ENCODE assay signal across 26 mouse cellular contexts in the genomic region with DNA sequence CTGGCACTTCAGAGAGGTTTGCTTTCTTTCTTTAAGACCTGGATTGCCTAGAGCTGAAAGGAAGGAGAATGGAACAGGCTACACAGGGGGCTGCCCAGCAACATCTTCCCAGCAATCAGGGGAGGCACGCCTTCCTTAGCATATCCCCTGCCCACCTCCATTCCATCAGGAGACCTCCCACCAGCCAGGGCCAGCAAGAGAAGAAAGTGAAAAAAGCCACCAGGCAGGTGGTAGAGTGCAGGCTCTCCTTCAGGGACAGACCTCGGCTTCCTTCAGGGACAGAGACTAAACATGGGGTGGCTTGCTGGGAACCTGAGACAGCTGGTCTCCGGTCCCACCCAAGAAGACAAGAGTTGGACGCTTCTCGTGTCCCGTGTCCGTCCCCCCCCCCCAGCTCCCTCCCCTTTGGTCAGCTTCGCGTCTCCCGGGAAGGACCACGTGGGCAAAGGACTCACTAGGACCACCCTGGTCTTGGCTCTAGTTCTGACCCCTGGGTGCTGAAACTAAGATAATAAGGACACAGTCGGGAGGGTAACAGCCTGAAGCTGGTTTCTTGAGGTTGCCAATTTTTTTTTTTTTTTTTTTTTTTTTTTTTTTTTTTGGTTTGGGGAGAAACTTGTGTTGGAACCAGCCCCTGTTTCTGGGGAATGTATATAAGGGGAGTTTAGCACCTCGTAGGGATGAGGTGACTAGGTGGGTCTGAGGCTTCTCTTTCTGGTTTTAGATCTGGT. TPM values are rescaled to one million over a fixed set of nuclear protein-coding genes. Genes with fewer than 3 reads are reported as not detected.
DNase-seq lines count a peak whose midpoint lies in the region; ATAC-seq and TF ChIP-seq lines count a peak whose summit lies in the region.
"Had no signal": no experiment of that assay in that cellular context is flagged by ENCODE, and none has a peak within 500 bp of the region (broad histone marks: within the 10 kb centered on the region; RNA-seq: fewer than 3 reads in every experiment).

No protein-coding gene starts in this region.

- TF ChIP-seq CTCF in lung, embryonic 14.5 days (IDR thresholded peaks at IDR 0.05; ENCODE audit: low read depth) = no peak
- TF ChIP-seq CTCF in lung, adult 2 months (IDR thresholded peaks at IDR 0.05; ENCODE audit: insufficient read depth, low read length) = no peak
- TF ChIP-seq CTCF in CH12.LX (conservative IDR thresholded peaks at IDR 0.05 in 1 of 2, IDR thresholded peaks at IDR 0.05 in 1 of 2; ENCODE audit: low read depth in 2 of 2, low read length in 2 of 2) (no peak), E14TG2a.4 (conservative IDR thresholded peaks at IDR 0.05; ENCODE audit: low read length) (no peak)

- H3K27me3 ChIP-seq in lung, embryonic 14.5 days (ENCODE audit: insufficient read depth, low read length) = no peaks in the 10 kb centered on the region
- H3K27me3 ChIP-seq in CH12.LX (replicated peaks) = peaks cover 2% of the 10 kb centered on the region
- H3K27me3 ChIP-seq in E14TG2a.4 (ENCODE audit: insufficient read depth, low read length) = peaks cover 65% of the 10 kb centered on the region
- no peaks in the 10 kb centered on the region for H3K27me3 ChIP-seq in intestine, embryonic 15.5 days (replicated peaks)

- H3K4me3 ChIP-seq in lung, embryonic 14.5 days (ENCODE audit: low read depth, low read length) = no peak overlapping the region
- no peak overlapping the region for H3K4me3 ChIP-seq in lung, adult 2 months (replicated peaks; ENCODE audit: extremely low read depth, low read depth, low read length)
- H3K4me3 ChIP-seq in CH12.LX (replicated peaks in 1 of 3; ENCODE audit: low read depth in 2 of 3, low read length in 2 of 3, poor library complexity in 1 of 3) = no peak overlapping the region
- 0 out of 2 replicates have a peak overlapping the region, but pooled peaks have one; percentile 60 for H3K4me3 ChIP-seq in E14TG2a.4 (replicated peaks; ENCODE audit: low read length)
- H3K4me3 ChIP-seq in intestine, embryonic 15.5 days (replicated peaks) = no peak overlapping the region
- H3K4me3 ChIP-seq: forebrain, embryonic 12.5 days; gastrocnemius, adult 2 months; stomach, embryonic 15.5 days had no signal

- in situ Hi-C loops in CH12.LX (cut with MboI; ENCODE audit: low pct_ligation_motif_present, low pct_unique_long_range_greater_than_20kb, low sequenced_read_pairs) = no loop called here

- H3K4me1 ChIP-seq in lung, embryonic 14.5 days (ENCODE audit: insufficient read depth) = peaks cover 11% of the 10 kb centered on the region
- H3K4me1 ChIP-seq in lung, adult 2 months (ENCODE audit: control insufficient read depth, insufficient read depth, low read length) = no peaks in the 10 kb centered on the region
- H3K4me1 ChIP-seq in CH12.LX (ENCODE audit: control insufficient read depth in 1 of 2, insufficient read depth in 2 of 2) (peaks cover 14 to 57% of the 10 kb centered on the region in 2 experiments), E14TG2a.4 (replicated peaks; ENCODE audit: low read depth, low read length) (peaks cover 21% of the 10 kb centered on the region)
- peaks cover 7% of the 10 kb centered on the region; the same call in 1 of the 2 replicates for H3K4me1 ChIP-seq in intestine, embryonic 15.5 days (replicated peaks)

- DNase-seq in lung, embryonic 14.5 days = peak; percentile 77
- DNase-seq in lung, adult 2 months = no peak
- DNase-seq in CH12.LX (ENCODE audit: extremely low read depth) = no peak
- DNase-seq in cerebellum, postnatal 10 days = peak; percentile 64 to 68
- DNase-seq in right cerebral cortex, postnatal 4 days = no peak
- DNase-seq: gastrocnemius, adult 2 months; kidney, adult 11 months had no signal

- no peak overlapping the region for H3K9ac ChIP-seq in lung, embryonic 14.5 days
- H3K9ac ChIP-seq in CH12.LX (ENCODE audit: insufficient read depth, low read depth) = no peak overlapping the region
- no peak overlapping the region for H3K9ac ChIP-seq in intestine, embryonic 15.5 days
- H3K9ac ChIP-seq: forebrain, embryonic 12.5 days; heart, embryonic 13.5 days; liver, embryonic 14.5 days; stomach, embryonic 15.5 days had no signal

- no peak for TF ChIP-seq POLR2A in lung, adult 2 months (IDR thresholded peaks at IDR 0.05; ENCODE audit: borderline replicate concordance, extremely low read depth, low read depth, low read length)
- TF ChIP-seq POLR2A in CH12.LX (IDR thresholded peaks at IDR 0.05; ENCODE audit: low read depth, low read length) = no peak

- no peak overlapping the region for H3K27ac ChIP-seq in lung, embryonic 14.5 days (ENCODE audit: low read depth)
- no peak overlapping the region for H3K27ac ChIP-seq in CH12.LX (ENCODE audit: insufficient read depth, low read depth)
- no peak overlapping the region for H3K27ac ChIP-seq in intestine, embryonic 15.5 days
- H3K27ac ChIP-seq: forebrain, embryonic 12.5 days; gastrocnemius, adult 2 months; heart, embryonic 13.5 days; kidney, postnatal 0 days; liver, embryonic 14.5 days; macrophage; midbrain, embryonic 10.5 days; stomach, embryonic 15.5 days had no signal

- 23% methylated on average over 13 of the region's 13 CpGs for WGBS in lung, embryonic 14.5 days
- WGBS in lung, adult 2 months = 27% methylated on average over 13 of the region's 13 CpGs
- 54% methylated on average over 13 of the region's 13 CpGs for WGBS in intestine, embryonic 15.5 days

- H3K79me2 ChIP-seq in CH12.LX (replicated peaks; ENCODE audit: control insufficient read depth, extremely low read depth, insufficient read depth, poor library complexity, severe bottlenecking) = no peaks in the 10 kb centered on the region

- TF ChIP-seq RAD21 in CH12.LX (IDR thresholded peaks at IDR 0.05; ENCODE audit: low read depth, low read length) = no peak

- dilution Hi-C loops in CH12.LX (cut with MboI; ENCODE audit: extremely low pct_ligation_motif_present, extremely low pct_unique_long_range_greater_than_20kb, low sequenced_read_pairs) = no loop called here

- H3K9me3 ChIP-seq in lung, embryonic 14.5 days (ENCODE audit: low read depth, low read length) = no peaks in the 10 kb centered on the region
- H3K9me3 ChIP-seq in CH12.LX (replicated peaks; ENCODE audit: low read length) (no peaks in the 10 kb centered on the region), E14TG2a.4 (ENCODE audit: low read length) (no peaks in the 10 kb centered on the region)
- no peaks in the 10 kb centered on the region for H3K9me3 ChIP-seq in intestine, embryonic 15.5 days
- H3K9me3 ChIP-seq: forebrain, embryonic 12.5 days; heart, embryonic 13.5 days; midbrain, embryonic 10.5 days; stomach, embryonic 15.5 days had no signal

- peak; percentile 48 for ATAC-seq in lung, embryonic 14.5 days (ENCODE audit: insufficient read depth)
- no peak for ATAC-seq in intestine, embryonic 15.5 days
- ATAC-seq: hindbrain, embryonic 16.5 days had no signal

- H3K4me2 ChIP-seq in lung, embryonic 14.5 days = no peak overlapping the region
- no peak overlapping the region for H3K4me2 ChIP-seq in CH12.LX (ENCODE audit: insufficient read depth, low read depth, poor library complexity, severe bottlenecking)
- H3K4me2 ChIP-seq in intestine, embryonic 15.5 days (replicated peaks) = no peak overlapping the region

- TF ChIP-seq EP300 in CH12.LX (IDR thresholded peaks at IDR 0.05; ENCODE audit: low read length) = no peak

- H3K36me3 ChIP-seq in lung, embryonic 14.5 days (ENCODE audit: insufficient read depth) = no peaks in the 10 kb centered on the region
- H3K36me3 ChIP-seq in CH12.LX (replicated peaks in 1 of 2; ENCODE audit: control insufficient read depth in 1 of 2, insufficient read depth in 1 of 2, low read length in 1 of 2) (no peaks in the 10 kb centered on the region), E14TG2a.4 (ENCODE audit: insufficient read depth, low read length) (no peaks in the 10 kb centered on the region)
- no peaks in the 10 kb centered on the region for H3K36me3 ChIP-seq in intestine, embryonic 15.5 days
- H3K36me3 ChIP-seq: forebrain, embryonic 12.5 days; G1E; heart, embryonic 13.5 days; midbrain, embryonic 10.5 days; stomach, embryonic 15.5 days had no signal

TF ChIP-seq in CH12.LX, 34 proteins besides CTCF, POLR2A, EP300 and RAD21:
- TF ChIP-seq ZNF384 (IDR thresholded peaks at IDR 0.05; ENCODE audit: low read depth, low read length) (peak; percentile 84), MYC (IDR thresholded peaks at IDR 0.05; ENCODE audit: low read depth, low read length) (no peak)
TF ChIP-seq in CH12.LX: peak in this region for 1.

RNA-seq across cellular contexts. Expression of gene Tbata, which starts 3.1 kb away (rescaled TPM):
- polyA plus RNA-seq in lung, embryonic 14.5 days (2014; fragmentation: Nextera tagmentation; extraction: Ambion mirVana) = 1.4 and 1.6 TPM in 2 replicates
- 3.8 and 4.1 TPM in 2 replicates for polyA plus RNA-seq in lung, adult 2 months (2012; rRNA removed)
- 0.17 TPM in 1 of 2 replicates, not detected in the other for total RNA-seq in CH12.LX (2012; rRNA removed)
- total RNA-seq in CH12.LX (2014; rRNA removed) = not detected in 2 replicates
- 0.73 TPM in 1 of 2 replicates, not detected in the other for polyA plus RNA-seq in CH12.LX (2012; ENCODE audit: insufficient read length, low read depth)
- polyA plus RNA-seq in intestine, embryonic 15.5 days (2015; fragmentation: Nextera tagmentation; extraction: Ambion mirVana) = not detected in 2 replicates
- total RNA-seq: adrenal gland, postnatal 14 days; common myeloid progenitor, adult 5-6 weeks; G1E; gastrocnemius, adult 2 months; granulocyte monocyte progenitor cell, adult 5-6 weeks; heart, postnatal 4 days; monocyte, adult 5-6 weeks had no signal
- polyA plus RNA-seq: embryonic facial prominence, embryonic 11.5 days; G1E; heart, embryonic 13.5 days; liver, embryonic 14.5 days; macrophage; midbrain, embryonic 10.5 days; neural tube, embryonic 11.5 days; spleen, adult 2 months; stomach, embryonic 15.5 days had no signal

RNA-seq across cellular contexts. Expression of gene Sgpl1, which starts 27.4 kb away (rescaled TPM):
- 74.3 and 77.6 TPM in 2 replicates for polyA plus RNA-seq in lung, embryonic 14.5 days (2014; fragmentation: Nextera tagmentation; extraction: Ambion mirVana)
- polyA plus RNA-seq in lung, adult 2 months (2012; rRNA removed) = 19.0 and 29.2 TPM in 2 replicates
- total RNA-seq in CH12.LX (2012; rRNA removed) = 40.6 and 48.3 TPM in 2 replicates
- 52.1 and 56.6 TPM in 2 replicates for total RNA-seq in CH12.LX (2014; rRNA removed)
- polyA plus RNA-seq in CH12.LX (2012; ENCODE audit: insufficient read length, low read depth) = 55.4 and 57.2 TPM in 2 replicates
- polyA plus RNA-seq in intestine, embryonic 15.5 days (2015; fragmentation: Nextera tagmentation; extraction: Ambion mirVana) = 77.1 and 81.1 TPM in 2 replicates
- polyA plus RNA-seq: G1E had no signal

Comparison
In these comparisons a context has a peak if more than half of its experiments do, and no peak if none do; other contexts are left out.
1. DNase-seq: peak in lung, embryonic 14.5 days (single experiment) and cerebellum, postnatal 10 days (2 of 2); none in lung, adult 2 months (single experiment), CH12.LX (single experiment) and right cerebral cortex, postnatal 4 days (single experiment).